Mouse (Mus musculus): ENCODE data around the gene Grasp.

Gene Grasp

DNA sequence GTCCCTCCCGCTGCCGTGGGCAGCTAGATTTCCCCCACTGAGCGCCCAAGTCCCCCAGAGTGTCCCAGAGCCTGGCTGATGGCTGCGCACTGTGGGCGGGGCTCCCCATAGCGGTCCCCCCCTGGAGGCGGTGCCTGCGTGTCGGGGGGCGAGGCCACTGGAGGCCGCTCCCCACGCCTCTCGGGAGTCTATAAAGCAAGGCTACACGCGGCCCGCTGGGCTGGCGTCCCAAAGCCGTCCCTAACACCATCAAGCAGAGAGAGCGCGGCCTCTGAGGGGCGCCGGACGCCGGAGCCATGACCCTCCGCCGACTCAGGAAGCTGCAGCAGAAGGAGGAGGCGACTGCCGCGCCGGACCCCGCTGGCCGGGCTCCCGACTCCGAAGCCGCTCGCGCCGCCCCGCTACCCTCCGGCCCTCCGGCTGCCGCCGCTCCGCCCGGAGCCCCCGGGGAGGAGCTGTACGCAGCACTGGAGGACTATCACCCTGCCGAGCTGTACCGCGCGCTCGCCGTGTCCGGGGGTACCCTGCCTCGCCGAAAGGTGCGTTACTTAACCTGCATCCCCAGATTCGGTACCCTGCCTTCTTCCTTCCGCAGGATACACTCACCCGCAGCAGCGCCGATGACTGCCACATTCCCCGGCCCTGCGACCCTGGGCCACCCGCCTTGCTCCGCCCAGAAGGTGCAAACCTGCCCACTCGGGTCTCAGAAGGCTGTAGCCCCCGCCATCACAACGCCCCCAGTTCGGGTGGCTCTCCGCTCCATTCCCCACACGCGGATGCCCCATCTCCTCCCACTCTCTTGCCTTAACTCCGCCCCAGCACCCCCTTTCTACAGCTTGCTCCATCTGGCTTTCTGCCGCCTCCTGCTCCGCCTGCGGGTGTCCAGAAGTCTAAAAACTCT is at the start of gene Grasp:
Gene Grasp, plus strand, starts transcription at position 183 of the 901 bp plus-strand sequence.
- DNase-seq (ENCODE audit: low spot score): no peak

GRCm38 (mm10) chr15:101174294-101175130 is 49.5 kb upstream of the Grasp start:
- no peak for DNase-seq (ENCODE audit: low spot score)

DNA sequence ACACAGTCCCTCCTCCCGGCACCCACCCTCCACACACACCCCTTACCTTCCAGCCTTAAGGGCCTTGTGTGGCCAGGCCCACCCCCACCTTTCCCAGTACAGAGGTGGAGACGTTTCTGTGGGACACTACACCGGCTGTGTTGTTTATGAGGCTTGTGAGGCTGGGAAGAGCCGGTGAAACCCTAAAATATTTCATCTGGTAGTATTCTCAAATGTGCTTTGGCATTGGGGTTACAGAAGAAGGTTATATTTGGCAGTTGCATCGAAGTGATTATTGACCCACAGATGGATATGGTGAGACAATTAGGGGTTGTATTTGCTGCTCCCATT is 48.9 kb upstream of the Grasp start:
- DNase-seq (ENCODE audit: low spot score): no peak

DNA sequence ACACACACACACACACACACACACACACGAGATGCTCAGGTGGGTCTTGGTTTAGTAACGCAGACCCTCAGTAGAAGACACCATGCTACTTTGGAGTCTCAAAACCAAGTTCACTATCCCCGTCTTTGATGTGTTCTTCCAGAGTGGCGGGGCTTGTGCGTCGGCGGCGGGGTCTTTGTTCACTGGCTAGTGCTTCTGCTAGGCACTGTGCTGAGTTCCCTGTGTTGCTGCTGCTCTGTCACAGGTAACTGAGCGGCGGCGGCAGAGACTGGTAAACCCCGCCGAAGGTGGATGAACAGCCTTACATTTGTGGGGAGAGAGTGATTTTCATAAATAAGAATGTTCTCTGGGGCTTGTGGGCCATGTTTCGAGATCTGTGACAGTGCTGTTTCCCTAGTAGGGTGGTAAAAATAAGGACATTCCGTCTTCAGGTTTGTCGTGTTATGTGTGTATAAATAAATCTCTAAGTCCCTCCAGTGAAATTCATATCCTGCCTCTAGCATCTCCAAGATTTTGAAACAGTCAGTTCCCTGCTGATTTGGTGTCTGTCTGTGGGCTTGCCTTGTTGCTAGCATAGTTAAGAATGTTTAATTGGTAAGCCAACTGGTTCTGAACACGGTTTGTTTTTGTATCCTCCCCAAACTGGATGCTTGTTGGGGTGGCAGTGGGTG is 48.2 kb upstream of the Grasp start:
- no peak for DNase-seq (ENCODE audit: low spot score)

DNA sequence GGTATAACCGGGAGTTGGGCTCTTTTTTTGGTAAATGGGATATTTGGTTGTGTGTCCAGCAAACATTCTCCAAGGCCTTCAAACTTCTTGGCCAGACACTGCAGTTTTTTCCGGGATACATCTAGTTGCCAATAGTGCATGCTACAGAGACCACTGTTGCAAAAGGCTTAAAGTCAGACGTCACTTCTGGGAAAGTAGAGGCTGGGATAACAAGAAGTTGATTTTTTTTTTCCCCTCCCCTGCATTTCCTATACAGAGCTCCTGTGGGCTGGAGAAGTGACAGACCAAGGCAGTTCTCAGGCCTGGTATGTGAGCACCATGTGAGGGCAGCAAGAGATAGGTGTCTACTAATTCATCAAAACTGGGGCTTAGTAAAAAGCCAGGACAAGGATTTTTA is 47.7 kb upstream of the Grasp start:
- DNase-seq (ENCODE audit: low spot score): no peak

- no peak for DNase-seq (ENCODE audit: low spot score)
Measured at GRCm38 (mm10) chr15:101176795-101177691, 46.9 kb upstream of the Grasp start.

DNA sequence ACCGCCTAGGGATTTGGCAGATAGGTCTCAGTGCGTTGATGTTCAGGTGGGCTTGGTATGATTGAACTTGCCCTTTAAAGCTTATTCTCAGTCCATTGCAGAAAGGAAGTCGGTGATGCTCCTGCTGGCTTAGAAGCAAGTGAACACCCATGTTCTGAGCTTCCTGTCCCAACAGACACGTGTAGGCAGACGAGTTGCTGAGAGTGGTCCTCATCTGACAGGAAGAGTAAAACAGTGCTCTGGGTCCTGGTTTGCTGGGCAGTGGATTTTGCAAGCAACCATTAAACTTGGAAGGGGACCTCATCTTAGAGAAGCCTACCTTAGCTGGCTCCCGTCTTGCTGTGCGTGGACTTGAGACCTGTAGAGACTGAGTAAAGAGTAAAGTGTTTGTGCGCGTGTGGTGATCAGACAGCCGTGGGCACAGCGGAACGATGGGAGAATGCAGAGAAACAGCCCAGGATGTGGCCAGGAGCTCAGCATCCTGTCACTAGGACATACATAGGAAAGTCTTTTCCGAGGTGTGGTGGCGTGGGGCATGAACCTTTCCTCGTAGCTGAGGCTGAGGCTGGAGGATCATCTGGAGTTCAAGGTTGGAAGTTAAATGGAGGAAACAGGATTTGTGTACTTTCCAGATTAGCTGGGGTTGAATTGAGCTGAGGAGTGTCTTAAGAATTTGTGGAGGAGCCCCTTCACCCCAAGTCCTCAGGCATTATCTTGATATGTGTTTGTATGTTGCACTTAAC is 43.5 kb upstream of the Grasp start:
- DNase-seq (ENCODE audit: low spot score): no peak

- DNase-seq (ENCODE audit: low spot score): no peak
Measured at GRCm38 (mm10) chr15:101181106-101181466, 42.9 kb upstream of the Grasp start.

GRCm38 (mm10) chr15:101181500-101181899 is 42.5 kb upstream of the Grasp start:
- DNase-seq (ENCODE audit: low spot score): no peak

- DNase-seq (ENCODE audit: low spot score): no peak
Measured at GRCm38 (mm10) chr15:101182676-101183075, 41.3 kb upstream of the Grasp start.

- no peak for DNase-seq (ENCODE audit: low spot score)
Measured at GRCm38 (mm10) chr15:101184300-101184699, 39.7 kb upstream of the Grasp start.

DNA sequence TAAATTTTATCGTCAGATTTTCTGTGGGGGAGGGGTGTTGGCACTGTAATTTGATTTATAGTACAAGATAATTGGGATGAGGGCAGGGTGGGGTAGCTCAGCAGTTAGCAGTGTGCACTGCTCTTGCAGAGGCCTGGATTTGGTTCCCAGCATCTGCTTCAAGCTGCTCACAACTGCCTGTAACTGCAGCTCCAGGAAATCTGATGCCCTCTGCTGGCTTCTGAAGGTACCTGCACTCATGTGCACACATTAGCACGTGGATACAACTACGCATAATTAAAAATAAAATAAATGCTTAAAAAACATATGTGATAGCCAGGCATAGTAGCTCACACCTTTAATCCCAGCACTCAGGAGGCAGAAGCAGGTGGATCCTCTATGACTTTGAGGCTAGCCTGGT is 38.4 kb upstream of the Grasp start:
- no peak for DNase-seq (ENCODE audit: low spot score)

DNA sequence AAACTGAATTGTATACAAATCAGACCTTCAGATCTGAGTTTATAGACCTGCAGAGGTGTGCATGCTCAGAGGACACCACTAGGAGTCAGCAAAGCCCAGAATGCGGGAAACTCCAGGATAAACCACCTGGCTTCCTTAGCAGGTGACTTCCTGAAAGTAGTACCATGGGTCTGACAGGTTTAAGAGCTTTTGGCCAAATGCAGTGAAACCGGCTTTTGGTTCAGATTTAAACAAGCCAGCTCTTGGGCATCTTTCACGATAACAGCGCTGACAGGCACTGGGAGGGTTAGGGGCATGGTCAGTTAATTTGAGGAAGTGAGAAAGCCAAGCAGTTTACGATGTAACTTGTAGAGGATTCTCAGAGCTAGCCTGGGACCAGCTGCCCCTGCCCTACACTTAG is 36.1 kb upstream of the Grasp start:
- no peak for DNase-seq (ENCODE audit: low spot score)

DNA sequence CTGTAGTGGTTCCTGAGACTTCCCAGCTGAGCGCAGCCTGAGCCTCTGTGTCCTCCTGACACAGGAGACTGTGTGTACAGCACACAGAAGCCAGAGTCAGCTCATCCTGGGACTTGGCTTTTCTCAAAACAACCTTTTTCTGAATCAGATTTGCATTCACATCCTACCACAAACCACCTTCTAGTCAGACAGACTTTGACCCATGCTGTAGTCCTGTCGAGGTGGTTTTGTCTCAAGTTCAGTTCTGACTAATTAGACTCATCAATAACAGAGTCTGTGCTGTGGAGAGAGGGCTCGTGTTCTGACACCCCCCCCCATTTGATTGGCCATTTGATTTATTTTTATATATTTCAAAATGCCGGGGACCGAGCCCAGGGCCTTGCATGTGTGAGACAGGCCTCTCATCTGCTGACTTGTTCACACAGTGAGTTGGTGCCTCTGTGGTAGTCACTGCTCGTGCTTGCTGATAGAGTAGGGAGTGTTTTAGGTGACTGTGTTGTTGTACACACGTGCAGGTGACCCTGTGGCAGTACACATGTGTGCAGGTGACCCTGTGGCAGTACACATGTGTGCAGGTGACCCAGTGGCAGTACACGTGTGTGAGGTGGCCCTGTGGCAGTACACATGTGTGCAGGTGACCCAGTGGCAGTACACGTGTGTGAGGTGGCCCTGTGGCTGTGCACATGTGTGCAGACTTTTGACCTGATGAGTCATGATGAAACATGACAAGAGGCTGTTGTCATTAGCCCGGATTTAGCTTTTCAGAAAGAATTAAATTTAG is 33.8 kb upstream of the Grasp start:
- no peak for DNase-seq (ENCODE audit: low spot score)

GRCm38 (mm10) chr15:101190762-101191150 is 33.2 kb upstream of the Grasp start:
- DNase-seq (ENCODE audit: low spot score): no peak

DNA sequence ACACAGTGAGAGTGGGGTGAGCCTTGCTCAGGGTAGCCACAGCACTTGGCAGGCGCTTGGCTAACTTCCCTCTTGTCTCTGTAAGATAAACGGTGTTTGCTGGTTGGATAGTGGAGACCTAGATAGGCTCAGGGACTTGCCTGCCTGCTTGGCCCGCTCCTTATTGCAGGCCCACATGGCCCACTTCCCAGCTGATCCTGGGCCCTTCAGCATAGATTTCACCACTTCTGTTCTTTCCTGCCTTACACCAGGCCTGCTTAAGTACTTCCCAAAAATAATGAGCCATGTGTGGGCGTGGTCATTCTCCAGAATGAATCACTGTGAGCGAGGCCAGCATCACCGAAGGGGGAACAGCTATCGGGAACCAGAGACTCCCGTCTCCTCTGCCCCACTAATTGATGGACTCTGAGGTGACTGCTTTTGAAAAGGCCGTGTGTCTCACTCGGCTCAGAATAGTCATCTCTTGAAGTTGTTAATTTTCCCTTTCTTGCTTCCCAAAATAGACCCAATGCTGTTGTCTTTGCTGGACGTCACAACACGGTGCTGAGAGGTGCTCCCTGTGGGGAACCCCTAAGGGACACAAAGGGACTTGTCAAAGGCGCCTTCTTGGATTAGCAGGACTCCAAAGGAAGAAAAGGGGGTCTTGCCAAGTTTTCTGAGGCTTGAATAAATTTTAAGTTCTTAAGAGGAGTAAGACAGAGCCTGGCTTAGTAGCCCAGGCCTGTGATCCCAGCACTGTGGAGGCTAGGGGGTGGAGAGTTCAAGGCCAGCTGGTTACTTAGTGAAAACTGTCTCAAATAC is 32.3 kb upstream of the Grasp start:
- peak; percentile 41 for DNase-seq (ENCODE audit: low spot score)

- DNase-seq (ENCODE audit: low spot score): no peak
Measured at GRCm38 (mm10) chr15:101192260-101192640, 31.7 kb upstream of the Grasp start.

DNA sequence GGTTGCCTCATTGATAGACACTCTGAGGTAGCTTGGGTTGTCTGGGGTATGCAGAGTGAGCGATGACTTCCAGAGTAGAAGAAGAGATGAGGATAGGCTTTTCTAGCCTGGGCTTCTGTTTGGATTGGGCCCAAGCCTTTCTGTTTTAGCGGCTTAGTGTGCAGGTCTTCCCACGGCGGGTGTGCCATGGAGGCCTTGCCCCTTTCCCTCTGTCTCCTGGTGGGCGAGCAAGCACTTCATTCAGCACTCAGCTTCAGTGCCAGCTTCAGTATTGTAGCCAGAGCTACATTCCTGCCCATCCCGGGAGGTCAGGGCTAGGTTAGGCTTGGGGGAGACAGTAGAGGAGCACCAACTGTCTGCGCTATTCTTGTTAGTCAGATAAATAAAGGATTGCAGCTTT is 31.3 kb upstream of the Grasp start:
- DNase-seq (ENCODE audit: low spot score): no peak

DNA sequence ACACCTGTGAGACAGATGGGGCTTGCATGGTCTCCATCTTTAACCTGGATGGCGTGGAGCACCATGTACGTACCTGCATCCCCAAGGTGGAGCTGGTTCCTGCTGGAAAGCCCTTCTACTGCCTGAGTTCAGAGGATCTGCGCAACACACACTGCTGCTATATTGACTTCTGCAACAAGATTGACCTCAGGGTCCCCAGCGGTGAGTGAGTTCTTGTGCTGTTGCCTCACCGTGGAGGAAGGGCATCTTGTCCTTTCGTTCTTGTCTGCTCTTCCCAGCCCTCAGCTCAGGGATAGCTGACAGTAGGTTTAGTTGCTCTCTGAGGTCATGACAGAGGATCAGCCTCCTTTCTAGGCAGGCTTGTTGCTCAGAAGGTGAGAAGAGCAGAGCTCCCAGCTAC is 30.0 kb upstream of the Grasp start:
- no peak for DNase-seq (ENCODE audit: low spot score)

All from layer of hippocampus, adult 9-10 months (tissue).